Mouse (Mus musculus) liver, adult 2 months (tissue): Measurements from ENCODE around the gene Esrrb. TPM values are rescaled to one million over a fixed set of nuclear protein-coding genes. Genes with fewer than 3 reads are reported as not detected.

Source experiments
- DNase-seq: peaks from one replicate; pipeline ENCODE4 v3.0.0-alpha.2; 2011; ENCODE audit warnings: low read depth, low spot score; ENCODE audit errors: extremely low read depth
- H3K27ac ChIP-seq: fragments of 200-500 bp; replicated peaks from 2 replicates; pipeline ENCODE4 v1.5.1; 2012; ENCODE audit warnings: low read depth, mild to moderate bottlenecking, control low read depth, inconsistent platforms, low read length; ENCODE audit not compliant: insufficient read depth
- H3K27me3 ChIP-seq: fragments of 200-500 bp; 2 replicates; pipeline ENCODE4 v1.6.1; 2012; ENCODE audit warnings: mild to moderate bottlenecking, moderate library complexity, low read length, inconsistent platforms; ENCODE audit not compliant: control insufficient read depth, insufficient read depth
- H3K36me3 ChIP-seq: fragments of 200-500 bp; 2 replicates; pipeline ENCODE4 v1.6.1; 2012; ENCODE audit warnings: low read length, inconsistent platforms; ENCODE audit not compliant: control insufficient read depth, insufficient read depth
- H3K4me1 ChIP-seq: fragments of 200-500 bp; 2 replicates; pipeline ENCODE4 v1.6.1; 2011; ENCODE audit warnings: low read length; ENCODE audit not compliant: control insufficient read depth, insufficient read depth
- H3K4me3 ChIP-seq: fragments of 200-500 bp; 2 replicates; pipeline ENCODE4 v1.5.1; 2011; ENCODE audit warnings: low read depth, mild to moderate bottlenecking, control low read depth, low read length, moderate library complexity; ENCODE audit not compliant: insufficient read depth
- H3K79me2 ChIP-seq: fragments of 200-500 bp; 2 replicates; pipeline ENCODE4 v1.6.1; 2012; ENCODE audit warnings: inconsistent platforms, mild to moderate bottlenecking, low read length, moderate library complexity; ENCODE audit not compliant: control insufficient read depth, insufficient read depth
- H3K9ac ChIP-seq: fragments of 200-500 bp; 2 replicates; pipeline ENCODE4 v1.6.1; 2012; ENCODE audit warnings: low read depth, mild to moderate bottlenecking, control low read depth, inconsistent platforms, low read length
- CTCF ChIP-seq: fragments of 200-500 bp; IDR thresholded peaks from 2 replicates; pipeline ENCODE4 v1.5.1; 2011; ENCODE audit warnings: low read depth, low read length, control low read depth
- POLR2A ChIP-seq: fragments of 200-500 bp; IDR thresholded peaks from 2 replicates; pipeline ENCODE4 v1.6.1; 2011; ENCODE audit warnings: low read length, control low read depth; ENCODE audit not compliant: insufficient read depth; ENCODE audit errors: extremely low read depth
- WGBS: fragments of 180-500 bp; shearing (Covaris S2); methylation state at CpG from one replicate; pipeline ENCODE4 v1.1.7; 2018; 5-methylcytosine and 5-hydroxymethylcytosine counted together
- polyA plus RNA-seq: library from polyadenylated mRNA; depleted of rRNA; stranded (reverse); fragments of >200 nt; gene quantifications from 2 replicates; pipeline ENCODE4 v1.2.3, GENCODE M21; 2012
- total RNA-seq: library from RNA; depleted of rRNA; stranded (reverse); fragments of >200 nt; gene quantifications from 2 replicates; pipeline ENCODE4 v1.2.3, GENCODE M21; 2014

Gene Esrrb
- total and polyA plus RNA-seq, 2 experiments, result 0.33 to 0.37 TPM

- no peaks in the 10 kb centered on the region for H3K4me1 ChIP-seq
- no peak overlapping the region for H3K27ac ChIP-seq
- DNase-seq, result no peak
- H3K9ac ChIP-seq, result no peak overlapping the region
- H3K79me2 ChIP-seq, result no peaks in the 10 kb centered on the region
- H3K36me3 ChIP-seq, result no peaks in the 10 kb centered on the region
- H3K4me3 ChIP-seq, result no peak overlapping the region
- 82% methylated on average over 12 of the region's 12 CpGs for WGBS
- TF ChIP-seq CTCF, result no peak
- TF ChIP-seq POLR2A, result no peak
- no peaks in the 10 kb centered on the region for H3K27me3 ChIP-seq
Measured at GRCm38 (mm10) chr12:86394773-86395172, 33.9 kb downstream of the Esrrb start.

- WGBS, result 50% methylated on average over 7 of the region's 7 CpGs
- H3K27me3 ChIP-seq, result no peaks in the 10 kb centered on the region
- no peaks in the 10 kb centered on the region for H3K36me3 ChIP-seq
- H3K9ac ChIP-seq, result no peak overlapping the region
- TF ChIP-seq CTCF, result no peak
- no peak for TF ChIP-seq POLR2A
- H3K4me1 ChIP-seq, result no peaks in the 10 kb centered on the region
- no peaks in the 10 kb centered on the region for H3K79me2 ChIP-seq
- H3K27ac ChIP-seq, result no peak overlapping the region
- DNase-seq, result no peak
- no peak overlapping the region for H3K4me3 ChIP-seq
Measured at GRCm38 (mm10) chr12:86395326-86395725, 34.4 kb downstream of the Esrrb start.

GRCm38 (mm10) chr12:86398762-86399161 is 37.8 kb downstream of the Esrrb start:
- H3K79me2 ChIP-seq, result no peaks in the 10 kb centered on the region
- H3K4me1 ChIP-seq, result peaks cover 2% of the 10 kb centered on the region; the same call in 1 of the 2 replicates
- no peak for DNase-seq
- no peaks in the 10 kb centered on the region for H3K36me3 ChIP-seq
- no peak overlapping the region for H3K9ac ChIP-seq
- no peak overlapping the region for H3K27ac ChIP-seq
- H3K27me3 ChIP-seq, result 0 out of 2 replicates have a peak, but pooled peaks cover 2% of the 10 kb centered on the region
- TF ChIP-seq CTCF, result no peak
- no peak for TF ChIP-seq POLR2A
- 24% methylated on average over 8 of the region's 8 CpGs for WGBS
- no peak overlapping the region for H3K4me3 ChIP-seq

GRCm38 (mm10) chr12:86402718-86403117 is 41.8 kb downstream of the Esrrb start:
- 6% methylated on average over 21 of the region's 21 CpGs for WGBS
- TF ChIP-seq POLR2A (no peak), CTCF (peak; percentile 93)

GRCm38 (mm10) chr12:86421490-86421904 is 60.6 kb downstream of the Esrrb start:
- DNase-seq, result peak; percentile 63
- Histone ChIP-seq H3K36me3 (no peaks in the 10 kb centered on the region), H3K27me3 (peaks cover 11% of the 10 kb centered on the region), H3K4me3 (peak overlapping the region; percentile 75), H3K4me1 (peaks cover 5% of the 10 kb centered on the region), H3K9ac (peak overlapping the region; percentile 53), H3K27ac (no peak overlapping the region), H3K79me2 (no peaks in the 10 kb centered on the region)
- TF ChIP-seq POLR2A (no peak), CTCF (no peak)
- under 1% methylated on average over 37 of the region's 37 CpGs for WGBS

More at GRCm38 (mm10) chr12:86402718-86403117, 41.8 kb downstream of the Esrrb start:
- peak; percentile 10 for DNase-seq
- no peaks in the 10 kb centered on the region for H3K79me2 ChIP-seq
- no peaks in the 10 kb centered on the region for H3K36me3 ChIP-seq
- no peak overlapping the region for H3K27ac ChIP-seq
- no peak overlapping the region for H3K4me3 ChIP-seq
- H3K4me1 ChIP-seq, result peaks cover 2% of the 10 kb centered on the region; the same call in 1 of the 2 replicates
- 0 out of 2 replicates have a peak, but pooled peaks cover 2% of the 10 kb centered on the region for H3K27me3 ChIP-seq
- H3K9ac ChIP-seq, result no peak overlapping the region

GRCm38 (mm10) chr12:86422166-86422910 is 61.4 kb downstream of the Esrrb start:
- Histone ChIP-seq H3K27me3 (peaks cover 11% of the 10 kb centered on the region), H3K36me3 (no peaks in the 10 kb centered on the region), H3K27ac (no peak overlapping the region), H3K4me3 (peak overlapping the region; percentile 75), H3K4me1 (peaks cover 5% of the 10 kb centered on the region), H3K79me2 (no peaks in the 10 kb centered on the region), H3K9ac (no peak overlapping the region)
- DNase-seq, result no peak
- WGBS, result 4% methylated on average over 59 of the region's 59 CpGs
- no peak for TF ChIP-seq CTCF
- no peak for TF ChIP-seq POLR2A
